Mouse (Mus musculus) frontal cortex, postnatal 25 days (tissue): Measurements from ENCODE around the gene Trpm3.
"Not testable (repeated sequence)": the region's sequence is repeated elsewhere in the genome, so short reads cannot be mapped to it uniquely, and the experiment has no call there.

ENCODE experiments used
- DNase-seq, 2 experiments: peaks; one replicate each; pipeline ENCODE4 v3.0.0; 2022; ENCODE audit warnings: low spot score in 2 of 2

Gene Trpm3

DNA sequence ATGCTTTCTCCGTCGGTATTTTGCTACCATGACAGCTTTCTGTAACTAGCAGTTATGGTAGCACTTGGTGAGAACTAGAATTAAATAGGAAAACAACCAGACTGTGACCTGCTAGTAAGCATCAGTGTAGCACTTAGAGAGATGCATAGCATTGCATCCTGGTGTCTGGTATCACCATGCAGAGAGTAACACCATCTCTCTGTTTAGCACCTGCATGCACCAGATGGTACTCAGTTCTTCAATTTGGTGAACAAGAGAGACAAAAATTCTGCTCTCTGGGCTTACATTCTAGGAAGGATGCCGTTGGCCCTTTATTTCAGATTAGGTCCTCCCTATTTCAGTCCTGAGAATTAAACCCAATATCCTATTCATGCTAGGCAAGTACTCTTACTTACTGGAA is 834.4 kb downstream of the Trpm3 start:
- DNase-seq = no peak

DNA sequence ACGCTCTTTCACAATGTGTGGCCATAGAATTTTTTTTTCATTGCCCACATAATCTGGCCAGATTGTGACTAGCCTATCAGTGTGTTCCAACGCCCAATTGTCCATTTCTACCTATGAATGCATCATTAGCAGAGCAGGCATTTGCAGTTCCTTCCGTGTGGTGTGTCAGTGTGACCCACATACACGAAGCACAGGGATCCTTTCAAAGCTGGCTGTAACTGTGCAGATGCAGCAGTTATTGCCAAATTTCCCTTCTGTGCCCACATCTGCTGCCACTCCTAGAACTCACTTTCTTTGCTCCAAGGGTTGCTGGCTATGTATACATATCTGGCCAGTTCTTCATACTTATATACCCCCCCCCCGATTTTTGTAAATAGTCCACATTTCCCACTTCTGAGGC is 834.9 kb downstream of the Trpm3 start:
- no peak for DNase-seq

DNA sequence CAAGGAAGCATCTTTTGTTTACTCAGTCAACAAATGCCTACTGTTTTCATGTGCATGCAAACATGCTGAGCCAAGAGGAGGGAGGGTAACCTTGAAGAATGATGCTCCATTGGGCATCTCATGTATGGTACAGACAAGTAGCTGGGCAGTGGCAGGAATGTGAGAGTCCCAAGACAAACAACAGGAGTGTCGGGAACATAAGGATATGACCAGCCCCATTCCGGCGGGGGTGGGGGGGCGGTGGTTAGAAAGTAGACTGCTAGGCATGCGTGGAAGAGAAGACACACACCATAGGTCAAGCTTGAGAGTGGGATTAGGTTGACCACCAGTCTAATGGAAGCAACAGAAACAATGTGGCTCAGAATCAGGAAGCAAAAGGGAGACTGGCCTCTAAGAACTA is 837.0 kb downstream of the Trpm3 start:
- DNase-seq = no peak

DNA sequence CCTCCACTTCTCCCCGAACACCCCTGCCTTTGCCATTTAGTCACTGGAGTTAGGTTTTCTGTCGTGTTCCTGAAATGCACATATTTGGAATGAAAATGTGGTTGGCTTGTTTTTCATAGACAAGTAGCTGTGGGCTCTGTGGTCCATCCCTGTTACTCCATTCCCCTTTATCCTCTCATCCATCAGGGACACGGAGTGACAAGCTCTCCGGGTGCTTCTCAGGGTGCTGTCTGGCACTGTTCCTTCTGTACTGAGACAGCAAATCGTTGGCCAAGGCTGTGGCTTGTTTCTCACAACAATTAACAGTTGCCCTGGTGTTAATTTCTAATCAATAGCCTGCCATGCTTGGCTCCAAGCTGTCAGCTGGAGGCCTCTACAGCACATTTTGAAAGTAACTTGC is 838.7 kb downstream of the Trpm3 start:
- DNase-seq = no peak

DNA sequence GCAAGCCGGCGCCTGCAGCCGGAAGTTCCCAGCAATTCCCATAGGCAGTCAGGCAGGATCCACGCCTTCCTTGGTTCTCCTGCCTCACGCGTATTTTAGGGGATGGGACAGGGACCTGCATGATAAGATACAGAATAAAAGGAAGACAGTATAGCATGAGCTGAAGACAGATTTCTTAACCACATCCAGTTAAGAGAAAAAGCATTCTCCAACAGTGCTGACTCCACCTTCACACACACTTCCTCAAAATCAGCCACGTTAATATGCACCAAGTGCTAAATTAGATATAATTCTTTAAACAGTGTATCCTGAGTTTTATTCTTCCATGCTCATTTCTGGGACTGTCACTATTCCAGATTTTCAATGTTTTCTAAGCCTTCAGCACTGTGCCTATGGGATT is 839.9 kb downstream of the Trpm3 start:
- no peak for DNase-seq

DNA sequence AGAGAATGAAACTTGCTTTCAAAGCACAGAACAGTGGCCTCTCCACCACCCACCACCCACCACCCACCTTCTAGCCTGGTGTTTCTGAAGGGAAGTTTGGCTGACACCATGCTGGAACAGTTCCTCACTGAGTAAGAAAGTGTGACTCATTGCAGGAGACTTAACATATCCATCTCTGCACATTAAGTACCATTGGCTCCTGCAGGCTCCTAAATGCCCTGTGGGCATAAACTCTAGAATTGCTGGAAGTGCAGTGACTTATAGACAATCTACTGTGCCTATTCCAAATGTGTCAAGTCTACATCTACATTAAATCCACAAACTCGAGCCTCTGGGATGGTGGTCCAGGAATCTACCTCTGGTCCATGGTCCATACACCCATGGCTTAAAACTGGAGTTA is 840.3 kb downstream of the Trpm3 start:
- DNase-seq = no peak

DNA sequence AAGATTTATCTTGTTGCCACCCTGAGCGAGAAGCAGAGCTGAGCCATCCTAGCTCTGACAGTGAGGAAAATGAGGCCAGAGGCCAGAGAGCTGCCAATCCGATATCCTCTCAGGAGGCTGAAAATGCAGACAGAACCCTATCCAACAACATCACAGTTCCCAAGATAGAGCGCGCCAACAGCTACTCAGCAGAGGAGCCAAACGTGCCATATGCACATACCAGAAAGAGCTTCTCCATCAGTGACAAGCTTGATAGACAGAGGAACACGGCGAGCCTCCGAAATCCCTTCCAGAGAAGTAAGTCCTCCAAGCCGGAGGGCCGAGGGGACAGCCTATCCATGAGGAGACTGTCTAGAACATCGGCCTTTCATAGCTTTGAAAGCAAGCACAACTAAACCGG is 849.1 kb downstream of the Trpm3 start:
- DNase-seq = no peak

DNA sequence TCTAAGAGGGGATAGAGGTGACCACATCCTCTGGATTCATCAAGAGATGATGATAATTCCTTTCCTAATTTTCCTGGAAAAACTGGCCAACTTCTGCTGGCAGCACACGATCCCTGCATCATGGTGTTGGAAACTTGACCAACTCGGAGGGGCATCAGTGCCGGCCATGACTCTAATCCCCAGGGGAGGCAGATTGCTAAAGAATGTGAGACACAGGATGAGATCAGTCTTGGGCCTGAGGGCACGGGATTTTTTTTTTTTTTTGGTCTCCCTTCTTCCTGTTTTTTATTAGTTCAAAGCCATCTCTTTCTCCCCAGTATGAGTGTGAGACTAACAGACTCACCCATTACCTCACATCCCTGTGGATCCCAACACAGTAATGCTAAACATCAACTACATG is 855.1 kb downstream of the Trpm3 start:
- DNase-seq = no peak

DNA sequence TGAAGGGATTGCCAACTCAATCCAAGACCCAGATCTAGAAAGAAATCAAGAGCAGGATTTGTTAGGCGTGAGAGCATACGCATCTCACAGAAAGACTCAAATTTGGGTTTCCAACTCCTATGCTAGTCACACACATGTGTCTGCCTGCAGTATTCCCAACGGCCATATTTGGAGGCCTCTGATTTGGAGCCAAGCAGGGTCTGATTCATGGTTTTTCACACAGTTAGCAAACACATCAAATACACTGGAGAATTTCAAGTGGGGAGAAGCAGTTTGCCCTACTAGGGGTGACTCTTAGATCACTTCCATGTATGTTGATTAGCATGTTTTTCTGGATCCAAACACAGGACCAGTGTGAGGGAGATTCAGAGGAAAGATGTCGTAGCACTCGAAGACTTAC is 855.7 kb downstream of the Trpm3 start:
- DNase-seq = no peak

DNA sequence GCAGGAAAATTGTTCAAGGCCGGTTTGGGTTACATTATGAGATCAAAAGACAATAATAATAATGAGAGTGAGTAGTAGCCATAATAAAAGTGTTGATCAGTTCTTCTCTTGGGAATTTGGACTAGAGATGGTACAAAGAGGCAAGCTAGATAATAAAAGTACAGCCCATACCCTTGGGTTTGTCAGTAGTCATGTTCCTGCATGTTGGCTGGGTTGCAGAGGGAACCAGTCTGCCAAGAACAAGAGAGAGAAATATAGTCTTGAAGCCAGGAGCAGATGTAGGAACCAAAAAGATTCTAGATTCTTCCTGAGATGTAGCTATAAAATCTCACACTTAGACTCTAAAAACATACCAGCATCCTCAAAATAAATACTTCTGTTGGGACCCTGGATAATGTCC is 861.4 kb downstream of the Trpm3 start:
- DNase-seq = no peak

DNA sequence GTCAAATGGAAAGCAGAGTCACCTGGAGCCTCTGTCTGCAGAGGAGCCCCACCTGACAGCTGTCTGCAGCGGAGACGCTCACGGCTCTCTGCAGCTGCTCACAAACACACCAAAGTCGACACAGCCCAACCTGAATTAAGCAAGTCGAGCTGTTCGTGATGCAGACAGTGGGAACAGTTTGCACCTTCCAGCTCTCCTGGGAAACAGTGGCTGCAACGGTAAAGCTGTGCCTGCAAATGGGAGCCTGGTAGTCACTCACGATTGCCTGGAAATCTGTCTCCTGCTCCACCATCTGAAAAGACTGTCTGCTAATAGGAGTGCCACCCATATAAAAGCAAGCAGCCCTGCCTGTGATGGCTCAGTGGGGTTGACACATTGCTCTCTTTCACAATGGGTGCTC is 865.0 kb downstream of the Trpm3 start:
- no peak for DNase-seq

DNA sequence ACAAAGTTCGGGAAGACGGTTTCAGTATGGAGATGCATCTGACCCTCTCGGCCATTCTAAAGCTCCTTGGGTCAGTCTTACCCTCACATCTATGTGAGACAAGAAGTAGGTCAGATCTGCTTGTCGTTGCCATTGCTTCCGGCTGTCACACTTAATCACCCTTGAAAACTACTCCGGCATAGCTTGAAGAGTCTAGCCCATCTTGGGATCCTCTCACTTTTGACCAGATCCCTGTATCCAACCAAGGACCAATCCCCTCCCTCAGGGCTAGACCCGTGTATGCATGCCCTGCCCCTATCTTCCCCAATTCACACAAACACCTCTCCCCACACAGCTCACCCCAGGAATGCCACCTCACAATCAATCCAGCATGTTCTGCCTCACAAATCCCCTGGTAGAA is 867.0 kb downstream of the Trpm3 start:
- DNase-seq = no peak

DNA sequence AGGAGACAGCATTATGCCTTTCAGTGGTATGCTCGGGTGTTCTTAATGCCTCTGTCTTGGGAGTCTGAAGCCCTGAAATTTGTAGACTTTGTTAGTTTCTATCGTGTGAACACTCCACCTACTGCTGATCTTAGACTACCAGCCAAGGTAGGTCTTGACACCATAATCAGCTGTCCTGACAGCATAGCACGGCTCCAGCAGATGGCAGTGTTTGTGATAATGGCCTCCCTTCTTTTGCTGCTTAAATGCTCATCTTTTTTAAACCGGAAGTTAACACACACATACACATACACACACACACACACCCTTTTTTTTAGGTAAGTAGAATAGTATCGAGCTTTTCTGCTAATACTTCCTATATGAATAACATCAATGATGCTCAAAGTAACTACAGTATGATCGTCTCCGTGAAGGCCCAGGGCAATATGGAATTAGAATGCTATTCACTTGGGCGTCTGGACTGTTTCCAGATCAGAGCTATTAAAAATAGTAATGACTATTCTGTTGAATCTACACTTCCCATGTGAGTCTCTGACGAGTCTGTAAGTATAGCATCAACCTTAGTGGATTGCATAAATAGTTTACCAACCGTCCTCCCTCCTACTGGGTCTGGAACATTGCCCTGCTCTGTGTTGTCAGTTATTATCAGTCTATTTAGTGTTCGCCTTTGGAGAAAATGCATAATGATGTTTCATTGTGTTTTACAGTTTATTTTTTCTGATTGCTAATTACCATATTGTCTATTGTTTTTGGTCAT is 867.8 kb downstream of the Trpm3 start:
- DNase-seq = no peak

DNA sequence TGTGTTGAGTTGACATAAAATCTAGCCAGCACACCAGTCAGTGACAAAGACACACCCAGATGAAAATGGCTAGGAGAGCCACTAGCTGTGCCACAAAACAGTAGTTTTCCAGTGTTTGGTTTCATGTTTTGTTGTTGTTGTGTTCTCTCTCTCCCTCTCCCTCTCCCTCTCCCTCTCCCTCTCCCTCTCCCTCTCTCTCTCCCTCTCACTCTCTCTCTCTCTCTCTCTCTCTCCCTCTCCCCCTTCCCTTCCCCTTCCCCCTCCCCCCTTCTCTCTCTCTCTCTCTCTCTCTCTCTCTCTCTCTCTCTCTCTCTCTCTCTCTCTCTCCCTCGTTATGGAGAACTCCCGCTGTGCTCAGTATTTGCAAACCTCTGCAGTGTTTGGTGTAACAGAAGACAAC is 874.8 kb downstream of the Trpm3 start:
- no peak for DNase-seq

DNA sequence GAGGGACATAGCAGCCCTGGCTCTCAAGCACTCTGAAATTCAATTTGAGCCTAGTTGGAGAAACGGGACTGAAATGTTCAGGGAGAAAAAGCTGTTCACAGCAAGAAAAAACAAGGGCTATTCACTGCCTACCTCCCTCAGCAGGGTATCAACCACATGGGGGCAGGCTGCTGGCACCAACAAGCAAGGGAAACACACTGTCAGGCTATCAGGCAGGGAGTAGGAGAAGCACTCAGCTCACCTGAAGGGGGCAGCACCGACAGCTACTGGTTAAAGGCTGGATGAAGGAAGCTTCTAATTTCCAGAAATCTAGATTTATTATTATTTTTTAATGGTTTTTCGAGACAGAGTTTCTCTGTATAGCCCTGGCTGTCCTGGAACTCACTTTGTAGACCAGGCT is 876.7 kb downstream of the Trpm3 start:
- DNase-seq = no peak

DNA sequence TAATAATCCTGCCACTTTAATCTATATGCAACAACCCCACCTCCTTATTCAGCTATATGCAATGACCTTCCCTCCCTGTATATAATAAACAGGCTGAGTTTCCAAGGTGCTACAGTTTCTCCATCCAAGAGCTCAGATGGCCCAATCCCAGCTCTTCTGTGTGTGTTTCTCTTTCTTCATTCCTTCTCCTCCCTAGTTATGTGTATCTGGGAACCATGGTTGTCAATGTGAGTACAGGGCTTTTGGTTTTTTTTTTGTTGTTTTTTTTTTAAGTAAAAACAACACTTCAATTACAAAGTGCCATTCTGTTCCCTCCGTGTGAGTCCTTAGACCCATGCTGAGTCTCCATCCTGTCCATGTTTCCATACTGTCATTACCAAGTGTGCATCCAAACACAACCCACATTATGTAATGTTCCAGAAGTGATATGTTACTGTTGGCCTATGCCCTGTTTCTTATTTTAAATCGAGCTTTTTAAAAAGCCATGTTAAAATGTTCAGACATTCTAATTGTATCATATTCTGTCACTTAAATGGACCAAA is 879.4 kb downstream of the Trpm3 start:
- DNase-seq = no peak

DNA sequence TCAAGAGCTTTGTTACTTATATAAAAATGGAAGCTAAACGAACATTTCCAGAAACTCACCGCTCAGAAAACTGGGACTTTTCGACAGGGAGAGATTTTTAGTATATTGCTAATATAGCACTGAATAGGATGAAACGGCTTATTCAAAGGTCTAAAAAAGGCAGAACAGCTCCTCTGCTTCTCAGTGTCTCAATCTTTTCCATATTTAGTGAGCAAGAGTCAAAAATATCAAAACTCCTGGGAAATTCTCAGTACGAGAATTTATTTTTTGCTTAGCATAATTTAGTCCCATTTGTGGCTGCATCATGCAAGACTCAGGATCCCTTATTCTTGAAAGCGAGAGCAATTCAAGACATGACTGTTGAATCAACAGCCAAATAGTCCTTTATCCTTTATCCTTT is 884.1 kb downstream of the Trpm3 start:
- no peak for DNase-seq

DNA sequence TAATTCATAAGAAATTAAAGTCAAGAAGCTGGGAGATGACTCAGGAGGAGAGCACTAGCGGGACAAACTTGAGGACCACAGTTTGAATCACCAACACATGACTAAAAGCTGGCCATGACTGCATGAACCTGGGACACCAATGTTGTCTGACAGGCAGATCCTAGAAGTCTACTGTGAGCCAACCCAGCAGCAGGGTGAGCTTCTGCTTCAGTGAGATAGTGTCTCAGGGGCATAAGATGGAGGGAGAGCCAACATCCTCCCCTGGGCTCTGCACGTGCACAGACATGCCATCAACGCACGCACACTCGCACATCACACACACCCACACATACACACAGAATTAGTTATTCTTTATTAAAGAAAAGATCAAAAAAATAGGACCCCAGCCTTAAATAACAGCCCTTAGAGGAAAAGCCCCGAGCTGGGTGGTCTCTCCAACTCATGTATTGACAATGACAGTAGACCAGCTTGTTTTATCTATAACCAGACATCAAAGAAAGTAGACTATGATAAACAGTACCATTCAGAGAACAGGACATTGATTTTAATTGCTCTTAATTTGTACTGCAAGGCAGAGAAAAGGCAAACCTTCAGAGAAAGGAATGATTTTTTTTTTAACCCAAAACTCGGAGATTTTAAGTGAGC is 884.6 kb downstream of the Trpm3 start:
- DNase-seq = no peak

DNA sequence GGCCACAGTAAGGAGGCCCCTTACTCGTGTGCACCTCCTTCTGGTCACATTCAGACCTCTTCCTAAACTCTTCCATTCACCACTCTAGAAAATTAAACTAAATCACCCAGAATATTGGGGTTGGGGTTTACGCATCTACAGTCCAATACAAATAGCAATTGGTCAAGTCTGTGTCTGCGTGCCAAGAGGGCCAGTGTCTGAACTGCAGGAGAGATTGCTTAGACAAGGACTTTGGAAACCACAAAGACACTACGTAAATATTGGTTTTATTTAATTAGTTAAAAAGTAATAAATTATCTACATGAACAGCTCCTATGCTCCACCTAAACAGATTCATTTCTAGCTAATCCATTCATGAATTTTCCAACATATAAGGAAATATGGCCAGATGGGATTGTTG is 886.0 kb downstream of the Trpm3 start:
- DNase-seq = no peak

DNA sequence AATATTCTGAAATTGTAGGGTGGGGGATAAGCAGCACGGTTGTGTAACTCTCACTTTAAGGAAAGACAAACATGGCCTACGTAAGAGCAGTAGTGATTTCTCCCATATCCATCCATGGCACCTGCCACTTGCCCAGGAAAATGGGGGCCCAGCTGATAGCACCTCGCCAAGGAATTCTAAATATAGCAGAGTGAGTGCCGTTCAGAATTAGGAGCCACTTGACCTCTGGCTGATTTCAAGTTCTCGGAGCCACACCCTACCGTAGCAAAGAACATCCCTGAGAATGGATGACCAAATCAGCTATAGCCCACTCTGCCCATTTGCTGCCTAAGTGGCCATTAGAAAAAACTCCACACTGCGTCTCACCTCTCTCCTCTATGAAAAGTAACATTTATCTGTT is 887.6 kb downstream of the Trpm3 start:
- no peak for DNase-seq

DNA sequence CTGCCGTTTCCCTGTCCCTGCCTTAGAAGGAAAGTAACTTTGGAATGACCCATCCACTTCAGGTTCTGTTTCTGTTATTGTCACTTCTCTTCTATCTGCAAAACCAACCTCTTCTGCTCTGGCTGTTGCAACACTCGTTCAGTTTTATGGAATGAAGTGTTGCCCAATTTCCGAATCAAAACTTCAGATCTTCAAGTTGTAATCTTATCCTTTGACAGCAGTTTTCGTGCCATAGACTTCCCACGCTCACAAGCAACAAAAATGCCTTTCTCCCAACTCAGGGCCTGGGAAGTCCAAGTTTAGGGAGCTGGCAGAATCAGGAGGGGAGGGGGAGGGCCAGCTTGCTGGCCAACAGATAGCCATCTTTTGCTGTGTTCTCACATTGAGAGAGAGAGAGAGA is 889.4 kb downstream of the Trpm3 start:
- DNase-seq = no peak

DNA sequence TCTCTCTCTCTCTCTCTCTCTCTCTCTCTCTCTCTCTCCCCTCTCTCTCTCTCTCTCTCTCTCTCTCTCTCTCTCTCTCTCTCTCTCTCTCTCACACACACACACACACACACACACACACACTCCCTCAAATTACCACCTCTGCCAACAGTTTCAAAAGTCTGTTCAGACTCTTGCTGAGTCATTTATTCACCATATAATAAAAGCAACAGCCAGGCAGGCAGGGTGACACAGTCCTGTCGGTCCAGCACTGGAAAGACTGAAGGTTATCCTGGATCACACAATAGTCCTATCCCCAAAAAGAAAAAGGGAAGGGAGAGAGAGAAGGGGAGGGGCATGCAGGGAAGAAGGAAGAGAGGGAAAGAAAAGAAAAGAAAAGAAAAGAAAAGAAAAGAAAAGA is 894.5 kb downstream of the Trpm3 start:
- DNase-seq = not testable (repeated sequence)

DNA sequence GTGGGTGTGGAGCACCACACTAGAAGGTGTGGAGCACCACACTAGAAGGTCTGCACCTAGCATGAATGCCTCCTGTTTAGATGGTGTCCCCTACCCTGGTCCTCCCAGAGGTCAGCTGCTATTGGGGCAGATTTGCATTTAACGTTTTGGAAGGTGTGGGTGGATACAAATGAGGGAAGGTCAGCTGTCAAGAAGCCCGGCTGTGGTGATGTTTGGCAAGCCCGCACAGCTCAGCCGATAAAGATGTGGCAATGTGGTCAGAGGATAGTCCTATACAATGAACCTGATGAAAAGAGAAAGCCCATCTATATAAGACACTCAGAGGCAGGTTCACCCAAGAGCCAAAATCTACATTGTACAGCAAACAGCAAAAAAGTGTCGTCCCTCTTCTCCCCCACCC is 895.3 kb downstream of the Trpm3 start:
- no peak for DNase-seq

DNA sequence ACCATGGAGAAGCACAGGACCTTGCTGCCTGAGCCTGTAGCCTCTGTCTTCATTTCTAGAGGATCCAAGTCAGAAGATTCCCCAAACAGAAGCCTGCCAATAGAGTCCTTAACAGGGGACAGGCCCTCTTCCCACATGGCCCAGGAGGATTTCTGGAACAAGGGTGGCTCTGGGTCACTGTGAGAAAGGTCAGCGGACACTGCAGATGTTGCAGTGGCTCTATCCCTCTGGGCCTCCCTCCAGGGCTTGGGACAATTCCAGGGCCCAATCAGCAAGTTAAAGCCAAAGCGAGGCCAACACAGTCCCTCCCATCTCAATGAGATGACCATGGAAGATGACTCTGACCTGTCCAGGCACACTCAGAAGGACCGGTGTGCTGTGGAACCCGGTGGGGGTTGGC is 896.1 kb downstream of the Trpm3 start:
- no peak for DNase-seq
